Mouse (Mus musculus) v-Abl transformed pro-B cells (cell line): ENCODE measurements around the gene Ccdc32.

Source experiments
- in situ Hi-C, 2 experiments: fragments of 400-800 bp; cut with MboI; formaldehyde crosslinking; loops; one replicate each; pipeline ENCODE4 v1.15.1; 2025; ENCODE audit not compliant: unreplicated experiment in 2 of 2

The Ccdc32 gene

GRCm38 (mm10) chr2:119028941-119029551, at the start of gene Ccdc32:
Gene Ccdc32 (minus strand): TSS chr2:119029393.
- in situ Hi-C loops, result loop anchor here in 1 of 2 experiments (25.0 kb wide), 1 partner anchor 408 kb away; no protein-coding TSS in a partner anchor

GRCm38 (mm10) chr2:119072397-119072796, 43.2 kb upstream of the Ccdc32 start:
- in situ Hi-C loops, result no loop called here

- in situ Hi-C loops, result no loop called here
These were observed 30.9 kb upstream of the Ccdc32 start for GRCm38 (mm10) chr2:119060139-119060538.

GRCm38 (mm10) chr2:119050132-119050650, 21.0 kb upstream of the Ccdc32 start:
- in situ Hi-C loops, result no loop called here

- in situ Hi-C loops, result loop anchor here in 1 of 2 experiments (25.0 kb wide), 1 partner anchor 389 kb away; no protein-coding TSS in a partner anchor
These were observed 18.7 kb upstream of the Ccdc32 start for GRCm38 (mm10) chr2:119047849-119048248.

- in situ Hi-C loops, result loop anchor here in 1 of 2 experiments (25.0 kb wide), 1 partner anchor 390 kb away; no protein-coding TSS in a partner anchor
These were observed 17.7 kb upstream of the Ccdc32 start, which contains the start of gene Knl1 for GRCm38 (mm10) chr2:119046649-119047611. Gene Knl1 (plus strand): TSS chr2:119047119.

- in situ Hi-C loops, result loop anchor here in 1 of 2 experiments (25.0 kb wide), 1 partner anchor 392 kb away; no protein-coding TSS in a partner anchor
These were observed 16.0 kb upstream of the Ccdc32 start for GRCm38 (mm10) chr2:119045163-119045562.

- in situ Hi-C loops, result loop anchor here (5.0 to 25.0 kb wide), 4 partner anchors 56 to 609 kb away; no protein-coding TSS in a partner anchor
These were observed 11.7 kb upstream of the Ccdc32 start for GRCm38 (mm10) chr2:119040882-119041281.

GRCm38 (mm10) chr2:119035397-119035745, 6.2 kb upstream of the Ccdc32 start:
- in situ Hi-C loops, result loop anchor here (5.0 to 25.0 kb wide), 5 partner anchors 57 to 409 kb away; partner anchors contain the start of gene Vps18 (in 2 of the 2)

- in situ Hi-C loops, result loop anchor here (5.0 to 25.0 kb wide), 5 partner anchors 57 to 410 kb away; partner anchors contain the start of gene Vps18 (in 2 of the 2)
These were observed 5.6 kb upstream of the Ccdc32 start, which contains the start of gene Rpusd2 for GRCm38 (mm10) chr2:119034656-119035396. Gene Rpusd2 (plus strand): TSS chr2:119034790.

- in situ Hi-C loops, result loop anchor here (10.0 to 25.0 kb wide), 2 partner anchors 405 to 413 kb away; no protein-coding TSS in a partner anchor
These were observed 3.0 kb upstream of the Ccdc32 start for GRCm38 (mm10) chr2:119032191-119032590.

- in situ Hi-C loops, result loop anchor here in 1 of 2 experiments (25.0 kb wide), 1 partner anchor 410 kb away; no protein-coding TSS in a partner anchor
These were observed 2.2 kb downstream of the Ccdc32 start for GRCm38 (mm10) chr2:119026951-119027350.

- in situ Hi-C loops, result loop anchor here in 1 of 2 experiments (25.0 kb wide), 1 partner anchor 412 kb away; no protein-coding TSS in a partner anchor
These were observed 4.0 kb downstream of the Ccdc32 start for GRCm38 (mm10) chr2:119025239-119025616.

- in situ Hi-C loops, result loop anchor here in 1 of 2 experiments (25.0 kb wide), 1 partner anchor 413 kb away; no protein-coding TSS in a partner anchor
These were observed 4.5 kb downstream of the Ccdc32 start for GRCm38 (mm10) chr2:119024536-119025238.

- in situ Hi-C loops, result no loop called here
These were observed 6.0 kb downstream of the Ccdc32 start for GRCm38 (mm10) chr2:119023154-119023660.

GRCm38 (mm10) chr2:119019538-119019937, 9.7 kb downstream of the Ccdc32 start:
- in situ Hi-C loops, result no loop called here

- in situ Hi-C loops, result no loop called here
These were observed 10.1 kb downstream of the Ccdc32 start for GRCm38 (mm10) chr2:119019131-119019530.

- in situ Hi-C loops, result no loop called here
These were observed 10.6 kb downstream of the Ccdc32 start for GRCm38 (mm10) chr2:119018391-119019122.
